Mouse (Mus musculus) lung, postnatal 0 days (tissue): Measurements from ENCODE around the gene B4galt4. TPM values are rescaled to one million over a fixed set of nuclear protein-coding genes. Genes with fewer than 3 reads are reported as not detected.
"Not testable (repeated sequence)": the region's sequence is repeated elsewhere in the genome, so short reads cannot be mapped to it uniquely, and the experiment has no call there.

Source experiments
- ATAC-seq: fragments of 200-750 bp; cut with Nextera tagmentation; 2 replicates; pipeline ENCODE4 v1.8.0; 2017; ENCODE audit warnings: moderate library complexity
- DNase-seq: peaks from one replicate; pipeline ENCODE4 v3.0.0-alpha.2; 2016; ENCODE audit warnings: low spot score
- H3K27ac ChIP-seq: fragments of 300-500 bp; sonication (generic); 2 replicates; pipeline ENCODE4 v1.5.1; 2014; ENCODE audit warnings: antibody characterized with exemption, mild to moderate bottlenecking, low read length, mixed read lengths
- H3K27me3 ChIP-seq: fragments of 300-500 bp; sonication (generic); replicated peaks from 2 replicates; pipeline ENCODE4 v1.6.1; 2014; ENCODE audit warnings: low read length, mixed read lengths; ENCODE audit not compliant: insufficient read depth
- H3K36me3 ChIP-seq: fragments of 300-500 bp; sonication (generic); 2 replicates; pipeline ENCODE4 v1.6.1; 2014; ENCODE audit warnings: low read length, mixed read lengths; ENCODE audit not compliant: insufficient read depth
- H3K4me1 ChIP-seq: fragments of 300-500 bp; sonication (generic); 2 replicates; pipeline ENCODE4 v1.6.1; 2014; ENCODE audit warnings: antibody characterized with exemption, low read depth, low read length, mixed read lengths; ENCODE audit not compliant: insufficient read depth
- H3K4me2 ChIP-seq: fragments of 300-500 bp; sonication (generic); replicated peaks from 2 replicates; pipeline ENCODE4 v1.6.1; 2014; ENCODE audit warnings: low read depth, mild to moderate bottlenecking, low read length, moderate library complexity, mixed read lengths
- H3K4me3 ChIP-seq: fragments of 300-500 bp; sonication (generic); 2 replicates; pipeline ENCODE4 v1.5.1; 2014; ENCODE audit warnings: low read depth, low read length
- H3K9ac ChIP-seq: fragments of 300-500 bp; sonication (generic); replicated peaks from 2 replicates; pipeline ENCODE4 v1.6.1; 2014; ENCODE audit warnings: low read depth, mild to moderate bottlenecking
- H3K9me3 ChIP-seq: fragments of 300-500 bp; sonication (generic); 2 replicates; pipeline ENCODE4 v1.6.1; 2016; ENCODE audit warnings: low read length, mixed read lengths
- CTCF ChIP-seq: IDR thresholded peaks from 2 replicates; pipeline ENCODE4 v1.5.1; 2016; ENCODE audit warnings: antibody characterized with exemption, mild to moderate bottlenecking
- EP300 ChIP-seq: IDR thresholded peaks from 2 replicates; pipeline ENCODE4 v1.6.1; 2016; ENCODE audit warnings: antibody characterized with exemption, mild to moderate bottlenecking, control low read depth
- WGBS: fragments of 180-500 bp; shearing (Covaris S2); extraction: QIAGEN DNeasy Blood & Tissue Kit; methylation state at CpG from one replicate; pipeline ENCODE4 v1.1.7; 2014; 5-methylcytosine and 5-hydroxymethylcytosine counted together
- polyA plus RNA-seq: library from polyadenylated mRNA; unstranded; fragments of >200 nt; fragmentation: Nextera tagmentation; extraction: Ambion mirVana; gene quantifications from 2 replicates; pipeline ENCODE4 v1.2.1, GENCODE M21; 2015

The B4galt4 gene
- polyA plus RNA-seq, 1 experiment from 2014 or later = 50.0 TPM

GRCm38 (mm10) chr16:38785301-38785700 lies 43.2 kb downstream of the B4galt4 start:
- WGBS = 60% methylated on average over 7 of the region's 7 CpGs
- TF ChIP-seq CTCF = no peak
- TF ChIP-seq EP300 = no peak
- no peaks in the 10 kb centered on the region for H3K36me3 ChIP-seq
- no peaks in the 10 kb centered on the region for H3K4me1 ChIP-seq
- no peaks in the 10 kb centered on the region for H3K27me3 ChIP-seq
- no peaks in the 10 kb centered on the region for H3K9me3 ChIP-seq
- no peak overlapping the region for H3K9ac ChIP-seq
- H3K27ac ChIP-seq = no peak overlapping the region
- no peak overlapping the region for H3K4me3 ChIP-seq
- DNase-seq (no peak), ATAC-seq (no peak)
- H3K4me2 ChIP-seq = no peak overlapping the region

- Histone ChIP-seq H3K9ac (no peak overlapping the region), H3K27ac (no peak overlapping the region), H3K36me3 (no peaks in the 10 kb centered on the region), H3K4me1 (peaks cover 13% of the 10 kb centered on the region; the same call in 1 of the 2 replicates), H3K4me2 (no peak overlapping the region), H3K9me3 (no peaks in the 10 kb centered on the region), H3K27me3 (no peaks in the 10 kb centered on the region), H3K4me3 (no peak overlapping the region)
- no peak for TF ChIP-seq EP300
- no peak for TF ChIP-seq CTCF
- WGBS = 70% methylated on average over 2 of the region's 2 CpGs
- no peak for DNase-seq
- ATAC-seq = no peak
Measured at GRCm38 (mm10) chr16:38789016-38789415, 47.0 kb downstream of the B4galt4 start.

GRCm38 (mm10) chr16:38789966-38790365 lies 47.9 kb downstream of the B4galt4 start:
- WGBS = 59% methylated on average over 3 of the region's 3 CpGs
- no peak for ATAC-seq
- H3K4me3 ChIP-seq = no peak overlapping the region
- H3K9ac ChIP-seq = no peak overlapping the region
- no peak for DNase-seq
- no peaks in the 10 kb centered on the region for H3K9me3 ChIP-seq
- H3K36me3 ChIP-seq = no peaks in the 10 kb centered on the region
- peaks cover 13% of the 10 kb centered on the region; the same call in 1 of the 2 replicates for H3K4me1 ChIP-seq
- no peak overlapping the region for H3K27ac ChIP-seq
- H3K4me2 ChIP-seq = no peak overlapping the region
- H3K27me3 ChIP-seq = no peaks in the 10 kb centered on the region
- no peak for TF ChIP-seq EP300

DNA sequence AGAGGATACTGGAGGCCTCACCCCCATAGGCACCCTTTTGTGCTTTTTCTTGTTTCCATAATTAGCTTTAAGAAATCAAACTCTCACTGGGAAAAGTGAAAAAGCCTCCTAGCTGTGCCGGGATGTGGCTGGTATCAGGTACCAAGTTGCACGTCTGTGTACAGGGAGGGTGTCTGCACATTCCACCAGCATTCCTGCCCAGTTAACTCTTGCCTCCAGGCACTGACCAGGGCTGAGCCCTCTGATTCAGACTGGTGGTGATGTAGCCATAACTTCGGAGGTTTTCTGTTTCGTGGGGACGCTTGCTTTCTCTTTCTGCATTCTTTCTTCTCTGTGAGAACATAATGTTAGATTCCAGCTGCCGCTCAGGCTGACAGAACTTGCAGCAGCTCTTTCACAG lies 51.1 kb downstream of the B4galt4 start:
- ATAC-seq (peak; percentile 83), DNase-seq (peak; percentile 49)
- 34% methylated on average over 6 of the region's 6 CpGs for WGBS
- no peak for TF ChIP-seq EP300
- no peak for TF ChIP-seq CTCF
- Histone ChIP-seq H3K36me3 (no peaks in the 10 kb centered on the region), H3K4me3 (no peak overlapping the region), H3K27ac (peak overlapping the region; percentile 11; the same call in 1 of the 2 replicates), H3K9me3 (no peaks in the 10 kb centered on the region), H3K27me3 (no peaks in the 10 kb centered on the region), H3K4me2 (peak overlapping the region; percentile 19; the same call in 1 of the 2 replicates), H3K4me1 (peaks cover 13% of the 10 kb centered on the region; the same call in 1 of the 2 replicates), H3K9ac (no peak overlapping the region)

DNA sequence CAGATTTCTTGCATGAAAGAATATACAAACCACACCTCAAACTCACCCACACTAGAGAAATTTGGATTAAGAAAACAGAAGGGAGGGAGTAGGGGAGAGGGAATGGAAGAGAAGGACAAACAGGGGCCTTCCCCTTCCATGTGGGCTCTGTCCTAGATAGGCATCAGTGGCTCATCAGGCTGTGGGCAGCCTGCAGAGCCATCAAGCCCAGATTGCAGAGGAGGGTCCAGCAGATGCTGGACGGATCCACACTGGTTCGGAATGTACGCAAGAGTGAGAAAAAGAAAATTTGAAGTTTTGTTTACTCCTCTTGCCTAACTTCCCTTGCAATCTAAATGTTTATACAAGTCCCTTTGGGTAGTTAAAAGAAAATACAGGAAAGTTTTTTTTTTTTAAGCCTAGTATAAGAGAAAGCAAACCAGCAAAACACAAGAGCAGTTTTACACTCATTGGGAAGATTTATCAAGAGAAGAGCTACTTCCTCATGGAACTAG lies 56.9 kb downstream of the B4galt4 start:
- 39% methylated on average over 3 of the region's 3 CpGs for WGBS
- Histone ChIP-seq H3K27ac (no peak overlapping the region), H3K9ac (no peak overlapping the region), H3K27me3 (no peaks in the 10 kb centered on the region), H3K4me2 (no peak overlapping the region), H3K36me3 (no peaks in the 10 kb centered on the region), H3K4me3 (no peak overlapping the region), H3K9me3 (no peaks in the 10 kb centered on the region), H3K4me1 (no peaks in the 10 kb centered on the region)
- ATAC-seq (peak; percentile 44), DNase-seq (peak; percentile 59)
- TF ChIP-seq EP300 (no peak), CTCF (no peak)

- Histone ChIP-seq H3K36me3 (no peaks in the 10 kb centered on the region), H3K27ac (0 out of 2 replicates have a peak within 1 kb of the TSS, but pooled peaks have one; percentile 5), H3K4me2 (peak within 1 kb of the TSS; percentile 32), H3K4me1 (no peaks in the 10 kb centered on the region), H3K9me3 (no peaks in the 10 kb centered on the region), H3K9ac (no peak within 1 kb of the TSS; the same call in 1 of the 2 replicates), H3K4me3 (peak within 1 kb of the TSS; percentile 15; the same call in 1 of the 2 replicates), H3K27me3 (no peaks in the 10 kb centered on the region)
- TF ChIP-seq CTCF (no peak), EP300 (no peak)
- 21% methylated on average over 10 of the region's 10 CpGs for WGBS
- ATAC-seq (peak; percentile 59), DNase-seq (peak; percentile 55)
Measured at GRCm38 (mm10) chr16:38800091-38800490, 58.0 kb downstream of the B4galt4 start, which contains the start of gene Upk1b. TSS of gene Upk1b (minus strand) at chr16:38800328.

DNA sequence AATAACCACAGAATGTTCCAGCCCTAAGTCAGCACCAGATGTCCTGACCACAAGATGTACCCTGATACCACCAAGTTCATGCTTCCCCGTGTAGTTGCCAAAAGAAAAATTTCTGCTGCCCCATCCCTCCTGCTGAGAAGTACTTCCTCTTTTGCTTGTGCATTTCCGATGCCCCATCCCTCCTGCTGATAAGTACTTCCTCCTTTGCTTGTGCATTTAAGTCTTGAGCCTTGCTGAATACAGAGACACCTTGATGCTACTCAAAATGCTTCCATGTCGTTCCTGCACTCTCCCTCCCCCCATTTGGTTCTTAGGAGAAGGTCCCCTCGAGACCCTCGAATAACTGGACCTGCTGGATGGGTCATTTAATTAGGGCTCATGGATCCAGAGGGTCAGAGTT lies 65.7 kb downstream of the B4galt4 start:
- not testable (repeated sequence) for H3K4me1 ChIP-seq, H3K9me3 ChIP-seq, ATAC-seq, H3K27ac ChIP-seq, H3K36me3 ChIP-seq, DNase-seq, H3K4me3 ChIP-seq, H3K4me2 ChIP-seq, H3K27me3 ChIP-seq, H3K9ac ChIP-seq
- 87% methylated on average over 5 of the region's 5 CpGs for WGBS
